In genomic region chr14:33476094-33476760, GRCm38 (mm10) we compare ENCODE assay signal across 33 mouse cellular contexts. TPM values are rescaled to one million over a fixed set of nuclear protein-coding genes. Genes with fewer than 3 reads are reported as not detected.
A peak's percentile ranks its signal among the peaks of the same experiment; 100 is the strongest.
DNase-seq lines count a peak whose midpoint lies in the region; ATAC-seq and TF ChIP-seq lines count a peak whose summit lies in the region.
"Had no signal": no experiment of that assay in that cellular context is flagged by ENCODE, and none has a peak within 500 bp of the region (broad histone marks: within the 10 kb centered on the region; RNA-seq: fewer than 3 reads in every experiment).

No protein-coding gene starts in this region.

- POLR2A ChIA-PET in Patski (lab: Charles Lee): no interaction called here

- H3K4me1 ChIP-seq in heart, embryonic 10.5 days: peaks cover 14% of the 10 kb centered on the region
- H3K4me1 ChIP-seq in kidney, postnatal 0 days (replicated peaks; ENCODE audit: insufficient read depth, low read length): no peaks in the 10 kb centered on the region; the same call in 1 of the 2 replicates

- H3K9me3 ChIP-seq in heart, embryonic 10.5 days: no peaks in the 10 kb centered on the region
- H3K9me3 ChIP-seq in kidney, postnatal 0 days (replicated peaks; ENCODE audit: low read length): no peaks in the 10 kb centered on the region
- H3K9me3 ChIP-seq: forebrain, embryonic 15.5 days; heart, embryonic 15.5 days; midbrain, embryonic 13.5 days had no signal

- in situ Hi-C loops in Patski (cut with MboI; ENCODE audit: low pct_unique_long_range_greater_than_20kb): no loop called here

- ATAC-seq in kidney, postnatal 0 days (replicated peaks; ENCODE audit: low FRiP score, low read depth): no peak
- ATAC-seq in Patski: peak; percentile 92
- ATAC-seq: forebrain, embryonic 15.5 days; midbrain, embryonic 13.5 days had no signal

- peak overlapping the region; percentile 48; the same call in 1 of the 2 replicates for H3K27ac ChIP-seq in heart, embryonic 10.5 days
- no peak overlapping the region for H3K27ac ChIP-seq in kidney, postnatal 0 days
- H3K27ac ChIP-seq: forebrain, embryonic 15.5 days; heart, adult 2 months; heart, embryonic 15.5 days; hindbrain, embryonic 14.5 days; liver, embryonic 14.5 days; macrophage; midbrain, embryonic 13.5 days had no signal

- no peaks in the 10 kb centered on the region for H3K27me3 ChIP-seq in heart, embryonic 10.5 days (ENCODE audit: insufficient read depth, poor library complexity, severe bottlenecking)
- H3K27me3 ChIP-seq in kidney, postnatal 0 days (ENCODE audit: insufficient read depth, low read length): no peaks in the 10 kb centered on the region
- H3K27me3 ChIP-seq in Patski: no peaks in the 10 kb centered on the region
- H3K27me3 ChIP-seq: CH12.LX; forebrain, embryonic 15.5 days; heart, embryonic 15.5 days; midbrain, embryonic 13.5 days had no signal

- no peak overlapping the region for H3K4me2 ChIP-seq in kidney, postnatal 0 days (ENCODE audit: low read length)
- H3K4me2 ChIP-seq: forebrain, embryonic 15.5 days; heart, embryonic 15.5 days; hindbrain, embryonic 14.5 days; midbrain, embryonic 13.5 days had no signal

- CTCF ChIA-PET in Patski (lab: Charles Lee): interaction anchor here (0.9 kb wide), 1 partner anchor 13 kb away, joined by 3 read pairs; no protein-coding TSS in a partner anchor

- no peak overlapping the region for H3K9ac ChIP-seq in kidney, postnatal 0 days (ENCODE audit: low read depth, low read length)
- H3K9ac ChIP-seq: forebrain, embryonic 15.5 days; heart, embryonic 15.5 days; hindbrain, embryonic 14.5 days; liver, embryonic 14.5 days; midbrain, embryonic 13.5 days had no signal

- TF ChIP-seq CTCF in kidney, postnatal 0 days (IDR thresholded peaks at IDR 0.05; ENCODE audit: low read depth): no peak
- TF ChIP-seq CTCF in Patski (IDR thresholded peaks at IDR 0.05): no peak

- no peaks in the 10 kb centered on the region for H3K36me3 ChIP-seq in heart, embryonic 10.5 days
- H3K36me3 ChIP-seq in kidney, postnatal 0 days (ENCODE audit: insufficient read depth, low read length): no peaks in the 10 kb centered on the region
- H3K36me3 ChIP-seq: forebrain, embryonic 15.5 days; heart, embryonic 15.5 days; midbrain, embryonic 13.5 days had no signal

- no peak for DNase-seq in heart, embryonic 10.5 days (ENCODE audit: low spot score)
- DNase-seq in heart, adult 18-20 months: no peak
- DNase-seq in kidney, postnatal 0 days (ENCODE audit: low spot score): peak; percentile 18
- DNase-seq in kidney, adult 11 months: no peak
- peak; percentile 76 for DNase-seq in Patski (ENCODE audit: low read depth, low spot score)
- peak; percentile 74 for DNase-seq in brain, adult 2 months (ENCODE audit: low read depth, low spot score)
- no peak for DNase-seq in layer of hippocampus, postnatal 10 days (ENCODE audit: low spot score in 2 of 2)
- DNase-seq: adrenal gland, adult 8-10 months; cerebellum, adult 8-10 months; cerebellum, postnatal 25 days; gastrocnemius, postnatal 25 days; heart, adult 2 months; heart, postnatal 36 days; kidney, adult 2 months; kidney, postnatal 14 days; layer of hippocampus, adult 9-11 months; liver; lung, adult 2 months; lung, postnatal 10 days; spleen, adult 18-20 months; thymus, adult 18-20 months; thymus, postnatal 25 days had no signal

- WGBS in heart, embryonic 10.5 days: 8% methylated on average over 3 of the region's 3 CpGs
- 11% methylated on average over 3 of the region's 3 CpGs for WGBS in kidney, postnatal 0 days

- H3K4me3 ChIP-seq in heart, embryonic 10.5 days: no peak overlapping the region
- no peak overlapping the region for H3K4me3 ChIP-seq in kidney, postnatal 0 days (replicated peaks; ENCODE audit: low read depth, low read length)
- H3K4me3 ChIP-seq: forebrain, embryonic 15.5 days; heart, adult 2 months; heart, embryonic 15.5 days; midbrain, embryonic 13.5 days had no signal

RNA-seq across cellular contexts. Expression of gene Frmpd2, which starts 4.7 kb away (rescaled TPM):
- polyA plus RNA-seq in heart, embryonic 10.5 days (2016; fragmentation: Nextera tagmentation; extraction: Ambion mirVana): 0.05 and 0.09 TPM in 2 replicates
- under 1 TPM in 1 of 2 experiments, not detected in 1; 0.18 TPM for total RNA-seq in heart, adult 18-20 months (2021)
- not detected in 2 replicates for polyA plus RNA-seq in kidney, postnatal 0 days (2015; fragmentation: Nextera tagmentation; extraction: Ambion mirVana)
- polyA plus RNA-seq in Patski (2021): 0.03 TPM
- total RNA-seq in layer of hippocampus, postnatal 10 days (2021): 1 to 10 TPM; 2.5 to 2.8 TPM
- total RNA-seq: CH12.LX; ES-E14; gastrocnemius, postnatal 25 days; heart, adult 2 months; heart, postnatal 36 days; megakaryocyte-erythroid progenitor cell, adult 5-6 weeks had no signal
- polyA plus RNA-seq: C2C12; liver, embryonic 14.5 days; macrophage; stomach, embryonic 16.5 days had no signal

RNA-seq across cellular contexts. Expression of gene Mapk8, which starts 29.3 kb away (rescaled TPM):
- polyA plus RNA-seq in heart, embryonic 10.5 days (2016; fragmentation: Nextera tagmentation; extraction: Ambion mirVana): 14.9 and 19.0 TPM in 2 replicates
- 10 to 100 TPM; 23.3 to 30.8 TPM for total RNA-seq in heart, adult 18-20 months (2021)
- 14.2 and 14.3 TPM in 2 replicates for polyA plus RNA-seq in kidney, postnatal 0 days (2015; fragmentation: Nextera tagmentation; extraction: Ambion mirVana)
- 31.9 TPM for polyA plus RNA-seq in Patski (2021)
- 100 to 1,000 TPM; 136 to 150 TPM for total RNA-seq in layer of hippocampus, postnatal 10 days (2021)

Comparison
In these comparisons a context has a peak if more than half of its experiments do, and no peak if none do; other contexts are left out.
1. DNase-seq: peak in kidney, postnatal 0 days (single experiment), Patski (single experiment) and brain, adult 2 months (single experiment); none in heart, embryonic 10.5 days (single experiment), heart, adult 18-20 months (0 of 2), kidney, adult 11 months (single experiment) and layer of hippocampus, postnatal 10 days (0 of 2).